Mouse (Mus musculus): ENCODE data around the gene Slc6a6. TPM values are rescaled to one million over a fixed set of nuclear protein-coding genes. Genes with fewer than 3 reads are reported as not detected.
A peak's percentile ranks its signal among the peaks of the same experiment; 100 is the strongest.

Gene Slc6a6
- total RNA-seq, 2 experiments from 2014 or later, result 67.0 to 91.9 TPM

DNA sequence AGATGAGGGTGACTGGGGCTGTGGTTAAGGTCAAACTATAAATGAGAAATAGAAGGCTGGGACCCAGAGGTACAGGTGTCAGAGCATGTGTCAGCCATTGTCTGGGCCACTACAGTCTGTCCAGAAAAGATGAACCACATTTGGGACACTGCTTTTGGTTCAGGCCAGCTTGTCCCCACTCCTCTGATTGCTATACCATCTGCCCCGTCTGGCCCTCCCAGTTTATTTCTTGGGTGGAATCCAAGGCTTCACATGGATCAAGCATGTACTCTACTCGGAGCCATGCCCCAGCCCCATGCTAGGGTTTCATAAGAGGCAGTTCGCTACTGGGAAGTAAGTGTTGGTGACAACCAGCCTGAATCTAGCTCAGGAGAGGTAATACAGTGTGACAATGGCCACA, 61.4 kb downstream of the Slc6a6 start:
- DNase-seq, result peak; percentile 11
- no peak overlapping the region for H3K27ac ChIP-seq
- intact Hi-C loops (cut with DNase I), result no loop called here
- H3K4me3 ChIP-seq, result no peak overlapping the region
- no peak for TF ChIP-seq CTCF (IDR thresholded peaks at IDR 0.05)

DNA sequence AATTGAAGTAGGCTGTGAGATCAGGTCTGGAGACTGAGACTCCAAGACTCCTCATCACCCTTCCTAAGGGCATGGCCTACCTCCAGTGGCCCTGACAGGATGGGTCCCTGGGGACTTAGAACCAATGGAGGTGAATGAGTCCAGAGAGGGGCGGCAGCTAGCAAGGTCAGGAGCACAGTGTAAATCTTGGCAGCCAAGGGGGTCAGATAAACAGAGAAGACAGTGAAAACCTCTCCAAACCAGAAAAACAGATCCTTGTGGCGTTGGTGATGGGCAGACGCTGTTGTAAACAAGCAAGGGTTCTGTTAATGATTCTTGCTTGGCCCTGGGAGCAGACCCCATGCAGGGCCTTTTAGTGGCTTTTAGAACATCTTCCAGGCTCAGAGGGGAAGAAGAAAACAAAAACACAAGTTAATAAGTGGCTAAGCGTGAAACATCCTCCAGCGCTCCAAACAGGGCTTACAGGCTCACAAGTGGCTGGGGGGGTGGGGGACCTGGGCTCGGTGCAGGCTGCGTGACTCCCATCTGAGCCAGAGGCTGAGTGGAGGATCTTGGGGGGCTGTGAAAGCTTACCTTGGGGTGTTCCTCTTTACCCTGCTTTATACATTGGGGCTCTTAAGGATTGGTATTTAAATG, 62.2 kb downstream of the Slc6a6 start:
- peak; percentile 10 for DNase-seq
- intact Hi-C loops (cut with DNase I), result no loop called here
- no peak overlapping the region for H3K4me3 ChIP-seq

DNA sequence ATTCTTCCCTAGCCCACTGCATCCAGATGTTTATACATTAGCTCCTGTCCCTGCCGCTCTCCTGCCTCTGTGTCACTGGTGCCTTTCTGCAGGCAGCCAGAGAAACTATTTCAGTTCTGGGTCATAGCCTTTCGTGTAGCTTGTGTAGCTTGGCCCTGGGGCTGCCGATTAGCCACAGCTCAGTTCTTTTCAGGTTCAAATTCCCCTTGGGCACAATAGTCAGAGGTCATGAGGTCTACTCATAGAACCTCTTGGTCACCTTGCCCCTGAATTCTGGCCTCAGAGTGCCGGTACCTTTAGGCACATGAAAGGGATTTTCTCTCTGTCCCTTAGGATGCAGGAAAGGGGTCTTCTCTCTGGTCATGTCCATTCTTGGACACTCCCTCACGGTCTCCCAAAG, 62.9 kb downstream of the Slc6a6 start:
- intact Hi-C loops (cut with DNase I), result no loop called here
- H3K4me3 ChIP-seq, result no peak overlapping the region
- no peak overlapping the region for H3K27ac ChIP-seq
- peak; percentile 9 for DNase-seq
- no peak for TF ChIP-seq CTCF (IDR thresholded peaks at IDR 0.05)

More for the DNA sequence above, 62.2 kb downstream of the Slc6a6 start:
- no peak overlapping the region for H3K27ac ChIP-seq
- no peak for TF ChIP-seq CTCF (IDR thresholded peaks at IDR 0.05)

DNA sequence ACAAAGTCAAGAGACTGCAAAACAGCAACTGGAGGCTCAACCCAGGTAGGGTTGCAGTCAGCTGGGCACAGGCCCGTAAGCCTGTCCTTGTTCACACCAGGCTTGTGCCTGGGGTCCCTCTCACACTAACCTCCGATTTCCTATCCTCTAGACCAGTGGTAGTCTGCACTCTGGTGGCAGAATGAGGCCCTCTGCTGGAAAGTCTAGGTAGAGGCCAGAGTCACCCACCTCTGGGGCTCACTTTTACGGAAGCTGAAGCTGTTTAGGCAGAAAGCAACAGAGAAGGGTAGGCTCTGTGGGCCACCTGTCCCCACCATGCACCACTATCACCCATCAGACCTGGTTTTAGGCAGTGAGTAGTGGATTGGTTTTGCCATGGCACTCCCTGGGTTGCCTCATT, 67.1 kb downstream of the Slc6a6 start:
- Histone ChIP-seq H3K27ac (peak overlapping the region; percentile 50), H3K4me3 (no peak overlapping the region)
- intact Hi-C loops (cut with DNase I), result no loop called here
- DNase-seq, result peak; percentile 52
- TF ChIP-seq CTCF (IDR thresholded peaks at IDR 0.05), result peak; percentile 67

DNA sequence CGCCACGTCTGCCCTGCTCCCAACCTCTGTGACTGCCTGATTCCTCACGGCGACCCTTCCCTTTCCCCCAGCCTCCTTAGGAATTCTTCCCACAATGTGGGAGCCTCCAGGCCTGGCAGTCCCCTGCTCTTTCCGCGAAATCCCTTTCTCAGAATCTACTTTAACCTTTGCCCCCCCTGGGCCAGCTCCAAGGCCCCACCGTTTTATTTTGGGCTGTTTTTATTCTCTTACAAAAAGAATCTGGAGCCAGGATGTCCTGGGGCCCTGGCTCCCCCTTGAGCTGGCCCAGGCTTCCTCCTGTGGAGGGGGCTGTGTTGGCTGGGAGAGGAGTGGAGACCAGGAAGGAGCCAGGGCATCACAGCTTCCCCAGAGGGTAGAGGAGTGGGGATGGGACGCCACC, 69.0 kb downstream of the Slc6a6 start:
- no peak for TF ChIP-seq CTCF (IDR thresholded peaks at IDR 0.05)
- intact Hi-C loops (cut with DNase I), result no loop called here
- peak overlapping the region; percentile 25 for H3K27ac ChIP-seq
- H3K4me3 ChIP-seq, result no peak overlapping the region
- peak; percentile 25 for DNase-seq

DNA sequence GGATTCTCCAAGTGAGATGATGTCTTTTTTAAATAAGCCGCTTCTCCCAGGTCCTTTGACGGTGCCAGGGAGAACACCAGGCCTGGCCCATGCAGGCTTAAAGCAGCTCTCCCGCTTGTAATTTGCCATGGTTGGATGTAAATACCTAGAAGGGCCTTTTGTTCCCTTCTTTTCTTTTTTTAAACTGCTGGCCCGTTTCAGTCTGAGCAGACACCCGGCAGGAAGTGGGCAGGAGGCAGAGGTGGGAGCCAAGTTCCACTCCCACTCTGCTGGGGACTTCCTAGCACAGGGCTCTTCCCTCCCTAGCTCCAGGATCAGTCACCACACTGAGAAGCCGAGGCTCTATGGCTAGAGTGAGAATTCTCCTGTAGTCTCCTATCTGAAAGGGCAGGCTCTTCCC, 70.2 kb downstream of the Slc6a6 start:
- intact Hi-C loops (cut with DNase I), result no loop called here
- Histone ChIP-seq H3K27ac (0 out of 2 replicates have a peak overlapping the region, but pooled peaks have one; percentile 12), H3K4me3 (no peak overlapping the region)
- no peak for TF ChIP-seq CTCF (IDR thresholded peaks at IDR 0.05)
- DNase-seq, result peak; percentile 17

DNA sequence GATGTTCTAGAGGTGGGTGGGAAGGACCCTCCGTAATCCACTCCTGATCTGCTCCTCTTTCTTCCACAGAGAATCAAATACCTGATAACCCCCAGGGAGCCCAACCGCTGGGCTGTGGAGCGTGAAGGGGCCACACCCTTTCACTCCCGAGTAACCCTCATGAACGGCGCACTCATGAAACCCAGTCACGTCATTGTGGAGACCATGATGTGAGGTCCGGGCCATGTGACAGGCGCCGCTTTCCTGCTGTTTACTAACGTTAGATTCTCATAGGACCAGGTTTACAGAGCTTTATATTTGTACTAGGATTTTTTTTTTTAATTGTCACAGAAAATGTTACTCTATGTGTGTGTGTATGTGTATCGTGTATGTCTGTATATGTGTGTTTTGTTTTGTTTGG, 71.0 kb downstream of the Slc6a6 start:
- intact Hi-C loops (cut with DNase I), result no loop called here
- no peak overlapping the region for H3K4me3 ChIP-seq
- H3K27ac ChIP-seq, result no peak overlapping the region
- no peak for TF ChIP-seq CTCF (IDR thresholded peaks at IDR 0.05)
- DNase-seq, result peak; percentile 19

DNA sequence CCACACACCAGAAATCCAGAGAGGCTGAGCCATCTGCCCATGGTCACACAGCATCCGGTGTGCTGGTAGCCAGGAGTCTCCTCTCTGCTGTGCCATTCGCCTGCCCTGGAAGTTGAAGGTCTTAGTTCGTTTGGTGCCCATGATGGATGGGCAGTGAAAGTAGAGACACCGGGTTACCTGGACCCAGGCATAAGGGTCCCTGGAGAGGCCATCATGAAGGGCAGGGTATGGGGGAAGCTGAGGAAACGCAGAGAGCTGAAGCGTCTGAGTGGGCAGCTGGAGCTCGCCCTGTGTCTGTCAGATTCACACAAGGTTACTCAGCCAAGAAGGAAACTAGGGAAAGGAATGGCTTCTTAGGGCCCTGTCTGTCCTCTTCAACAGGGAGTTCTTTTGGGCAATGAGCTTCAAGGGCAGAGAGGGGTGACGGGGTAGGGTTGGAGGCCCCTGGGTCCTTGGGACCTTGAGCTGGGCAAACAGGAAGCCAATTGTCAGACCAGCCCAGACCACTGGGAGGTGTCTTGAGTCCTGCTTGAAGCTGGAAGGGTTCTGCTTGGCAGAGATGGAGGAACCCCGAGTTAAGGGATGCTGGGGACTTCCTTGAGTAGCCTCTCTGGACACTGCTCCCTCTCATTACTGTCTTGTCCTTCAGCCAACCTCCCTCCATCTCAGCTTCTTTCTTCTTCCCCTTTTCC, 78.3 kb downstream of the Slc6a6 start:
- Histone ChIP-seq H3K27ac (no peak overlapping the region), H3K4me3 (no peak overlapping the region)
- peak; percentile 24; the same call in 1 of the 2 replicates for TF ChIP-seq CTCF (IDR thresholded peaks at IDR 0.05)
- peak; percentile 19 for DNase-seq
- intact Hi-C loops (cut with DNase I), result no loop called here

DNA sequence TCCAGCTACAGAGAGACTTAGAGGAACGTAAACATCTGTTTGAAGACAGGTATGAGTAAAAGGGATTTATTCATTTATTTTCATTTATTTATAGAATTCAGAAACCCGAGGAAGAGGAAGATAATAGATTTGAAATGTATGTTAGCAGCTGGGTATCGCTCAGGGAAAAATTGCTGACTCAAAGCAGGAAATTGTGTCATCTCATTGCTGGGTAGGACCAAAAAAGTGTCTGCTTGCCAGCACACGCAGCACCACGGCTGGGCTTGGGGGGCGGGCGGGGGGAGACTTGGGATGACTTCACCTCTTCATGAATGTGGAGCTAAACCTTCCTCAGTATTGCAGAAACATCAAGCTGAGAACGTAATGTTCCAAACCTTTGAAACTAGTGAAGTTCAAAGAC, 83.7 kb downstream of the Slc6a6 start:
- no peak for DNase-seq
- no peak overlapping the region for H3K27ac ChIP-seq
- TF ChIP-seq CTCF (IDR thresholded peaks at IDR 0.05), result no peak
- intact Hi-C loops (cut with DNase I), result no loop called here
- no peak overlapping the region for H3K4me3 ChIP-seq

DNA sequence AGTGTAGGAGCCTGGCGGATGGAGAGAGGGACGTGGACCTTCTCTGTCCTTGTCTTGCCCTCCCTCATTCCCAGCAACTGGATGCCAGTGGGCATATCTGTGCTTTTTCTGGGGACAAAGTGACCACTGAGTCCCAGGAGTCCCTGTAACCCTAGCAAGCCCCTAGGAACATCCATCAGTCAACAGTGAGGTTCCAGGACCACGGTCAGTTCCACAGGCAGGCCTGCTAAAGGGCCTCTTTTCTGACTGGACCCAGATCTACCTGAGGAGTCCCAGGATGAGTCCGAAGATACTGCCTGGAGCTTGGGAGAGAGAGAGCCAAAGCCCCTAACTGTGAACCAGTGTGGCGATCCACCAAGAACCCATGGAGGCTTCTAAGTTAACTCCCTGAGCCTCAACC, 90.1 kb downstream of the Slc6a6 start:
- DNase-seq, result no peak
- Histone ChIP-seq H3K27ac (no peak overlapping the region), H3K4me3 (no peak overlapping the region)
- intact Hi-C loops (cut with DNase I), result no loop called here
- TF ChIP-seq CTCF (IDR thresholded peaks at IDR 0.05), result no peak

DNA sequence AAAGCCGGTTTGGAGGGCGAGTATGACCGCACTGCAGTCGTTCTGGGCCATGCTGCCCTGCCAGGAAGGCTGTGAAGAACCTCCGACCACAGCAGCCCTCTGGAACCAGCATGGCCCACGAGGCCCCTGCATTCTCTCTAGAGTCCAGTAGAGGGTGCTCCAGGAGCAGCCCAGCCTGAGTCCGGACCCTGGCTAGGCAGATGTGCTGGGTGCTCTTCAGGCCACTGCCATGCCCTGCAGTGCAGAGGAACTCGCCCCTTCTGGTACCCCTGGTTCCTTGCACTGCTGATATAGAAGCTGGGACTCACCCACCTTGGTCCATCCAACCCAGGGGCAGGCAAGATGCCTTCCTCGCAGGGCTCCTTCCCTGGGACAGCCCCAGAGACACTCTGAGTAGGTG, 92.7 kb downstream of the Slc6a6 start:
- no peak overlapping the region for H3K27ac ChIP-seq

DNA sequence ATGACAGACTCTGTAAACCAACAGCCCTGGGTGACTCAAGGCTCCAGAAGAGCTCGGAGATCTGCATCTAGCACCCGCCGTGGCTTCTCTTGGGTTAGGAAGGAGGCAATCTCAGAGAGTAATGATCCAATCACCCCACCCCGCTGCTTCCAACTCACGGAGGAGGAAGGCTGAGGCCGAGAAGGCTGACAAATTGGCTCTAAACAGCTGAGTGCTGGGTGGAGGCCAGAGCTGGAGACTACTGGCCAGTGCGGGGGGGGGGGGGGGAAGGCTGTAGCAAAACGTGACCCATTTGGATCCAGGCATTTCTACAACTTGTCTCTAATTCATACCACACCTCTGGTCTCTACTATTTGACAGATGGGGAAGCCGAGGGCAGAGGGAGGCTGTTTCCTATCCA, 95.4 kb downstream of the Slc6a6 start:
- peak; percentile 70 for DNase-seq
- H3K27ac ChIP-seq, result peak overlapping the region; percentile 16; the same call in 1 of the 2 replicates
- intact Hi-C loops (cut with DNase I), result loop anchor here (5.0 kb wide), 1 partner anchor 288 kb away; no protein-coding TSS in a partner anchor
- H3K4me3 ChIP-seq, result no peak overlapping the region
- TF ChIP-seq CTCF (IDR thresholded peaks at IDR 0.05), result no peak

More for the DNA sequence above, 92.7 kb downstream of the Slc6a6 start:
- intact Hi-C loops (cut with DNase I), result loop anchor here (1.0 to 5.0 kb wide), 2 partner anchors 76 to 291 kb away; no protein-coding TSS in a partner anchor
- H3K4me3 ChIP-seq, result no peak overlapping the region
- peak; percentile 99 for TF ChIP-seq CTCF (IDR thresholded peaks at IDR 0.05)
- peak; percentile 76 for DNase-seq

DNA sequence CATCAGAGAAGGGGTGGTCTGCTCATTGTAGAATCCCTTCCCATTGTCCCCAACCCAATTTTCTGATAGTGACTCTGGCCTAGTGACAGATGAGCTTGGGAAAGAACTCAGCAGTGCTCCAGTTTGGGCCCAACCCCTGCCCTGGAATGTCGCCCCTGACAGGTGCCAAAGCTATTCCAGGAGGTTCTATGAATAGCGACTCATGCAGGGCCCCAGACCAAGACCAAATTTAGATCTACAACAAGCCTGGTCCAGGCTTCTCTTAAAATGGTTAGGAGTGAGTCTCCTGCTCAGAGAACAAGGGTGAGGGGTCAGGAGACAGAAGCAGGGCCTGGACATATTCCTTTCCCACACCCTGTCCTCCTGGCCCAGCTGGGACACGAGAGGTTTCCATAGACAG, 101.2 kb downstream of the Slc6a6 start:
- H3K4me3 ChIP-seq, result no peak overlapping the region
- peak overlapping the region; percentile 88 for H3K27ac ChIP-seq
- no peak for TF ChIP-seq CTCF (IDR thresholded peaks at IDR 0.05)
- DNase-seq, result peak; percentile 88
- intact Hi-C loops (cut with DNase I), result no loop called here
